Mouse (Mus musculus) neutrophil, adult 59 days (primary cell): ENCODE measurements around the gene Trim42. TPM values are rescaled to one million over a fixed set of nuclear protein-coding genes. Genes with fewer than 3 reads are reported as not detected.

Experiments used
- total RNA-seq, 2 experiments: library from RNA; stranded (reverse); gene quantifications; 1 replicate in 1 of 2; 2 replicates in 1 of 2; pipeline ENCODE4 v1.2.4; 2023

The Trim42 gene
- total RNA-seq: not detected

DNA sequence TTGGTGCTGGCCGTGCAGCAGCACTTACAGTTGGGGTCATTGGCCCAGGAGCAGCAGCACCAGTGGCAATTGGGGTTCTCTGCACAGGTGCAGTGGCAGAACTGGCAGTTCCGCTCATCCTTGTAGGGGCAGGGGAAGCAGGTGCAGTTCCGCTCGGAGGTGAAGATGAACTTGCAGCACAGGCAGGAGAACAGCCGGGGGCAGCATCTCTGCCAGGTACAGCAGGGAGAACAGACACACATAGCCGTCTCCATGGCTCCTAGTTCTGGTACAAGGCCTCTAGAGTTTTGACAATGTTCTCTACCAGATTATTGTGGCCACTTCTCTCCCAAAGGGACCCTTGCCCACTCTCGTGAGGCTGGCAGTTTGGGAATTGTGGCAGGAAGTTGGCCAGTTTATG, at the start of gene Trim42:
Gene Trim42, minus strand, starts transcription at position 368 of the 400 bp plus-strand sequence.

